Mouse (Mus musculus) spleen, adult 2 months (tissue): ENCODE data around the gene Dvl2. TPM values are rescaled to one million over a fixed set of nuclear protein-coding genes. Genes with fewer than 3 reads are reported as not detected.

ENCODE experiments used
- DNase-seq, 2 experiments: peaks; one replicate each; pipeline versions ENCODE4 v3.0.0 to v3.0.0-alpha.2; 2012 to 2021; ENCODE audit warnings: low spot score in 2 of 2, low read depth in 1 of 2
- H3K27ac ChIP-seq: fragments of 200-500 bp; 2 replicates; pipeline ENCODE4 v1.5.1; 2012; ENCODE audit warnings: low read length, inconsistent platforms; ENCODE audit not compliant: insufficient read depth
- H3K27me3 ChIP-seq: fragments of 200-500 bp; 2 replicates; pipeline ENCODE4 v1.6.1; 2012; ENCODE audit warnings: mild to moderate bottlenecking, moderate library complexity, low read length, inconsistent platforms; ENCODE audit not compliant: control insufficient read depth, insufficient read depth
- H3K36me3 ChIP-seq: fragments of 200-500 bp; 2 replicates; pipeline ENCODE4 v1.6.1; 2012; ENCODE audit warnings: mild to moderate bottlenecking, low read length, inconsistent platforms; ENCODE audit not compliant: control insufficient read depth, insufficient read depth
- H3K4me1 ChIP-seq: fragments of 200-500 bp; 2 replicates; pipeline ENCODE4 v1.6.1; 2011; ENCODE audit warnings: inconsistent platforms; ENCODE audit not compliant: control insufficient read depth, insufficient read depth, insufficient read length
- H3K4me3 ChIP-seq: fragments of 200-500 bp; 2 replicates; pipeline ENCODE4 v1.5.1; 2011; ENCODE audit warnings: mild to moderate bottlenecking, inconsistent platforms; ENCODE audit not compliant: insufficient read depth, insufficient read length; ENCODE audit errors: extremely low read depth
- CTCF ChIP-seq: fragments of 200-500 bp; IDR thresholded peaks from 2 replicates; pipeline ENCODE4 v1.5.1; 2011; ENCODE audit warnings: mild to moderate bottlenecking, inconsistent platforms; ENCODE audit not compliant: insufficient read depth, insufficient read length, insufficient replicate concordance; ENCODE audit errors: extremely low read depth
- POLR2A ChIP-seq: fragments of 200-500 bp; IDR thresholded peaks from 2 replicates; pipeline ENCODE4 v1.6.1; 2011; ENCODE audit warnings: low read depth, low read length, inconsistent platforms
- WGBS: fragments of 180-500 bp; shearing (Covaris S2); methylation state at CpG from one replicate; pipeline ENCODE4 v1.1.7; 2018; 5-methylcytosine and 5-hydroxymethylcytosine counted together
- polyA plus RNA-seq: library from polyadenylated mRNA; depleted of rRNA; stranded (reverse); fragments of >200 nt; gene quantifications from 2 replicates; pipeline ENCODE4 v1.2.3, GENCODE M21; 2012

The Dvl2 gene
- polyA plus RNA-seq, 1 experiment: 22.3 TPM

DNA sequence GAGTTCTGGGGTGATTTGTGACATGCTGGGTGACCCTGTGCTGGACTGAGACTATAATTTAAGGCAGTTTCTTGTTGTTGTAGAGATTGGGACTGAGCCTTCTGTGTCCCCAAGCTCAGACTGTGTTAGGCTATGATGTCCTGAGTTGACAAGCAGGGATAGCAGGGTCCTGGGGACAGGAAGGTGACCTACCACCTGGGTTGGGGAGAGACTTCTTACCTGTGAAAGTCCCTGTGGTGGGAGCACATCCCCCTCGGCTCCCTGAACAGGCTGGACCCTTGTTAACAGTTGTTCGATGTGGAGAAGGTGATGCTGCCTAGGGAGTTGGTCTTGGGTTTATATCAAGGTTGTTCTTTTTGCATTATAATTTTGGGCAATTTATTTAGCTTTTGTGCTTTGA is 2.1 kb downstream of the Dvl2 start:
- H3K27ac ChIP-seq: no peak overlapping the region
- WGBS: 85% methylated on average over 2 of the region's 2 CpGs
- H3K4me3 ChIP-seq: no peak overlapping the region
- DNase-seq: no peak
- no peak for TF ChIP-seq CTCF
- no peak for TF ChIP-seq POLR2A
- no peaks in the 10 kb centered on the region for H3K27me3 ChIP-seq
- peaks cover 29% of the 10 kb centered on the region for H3K36me3 ChIP-seq
- H3K4me1 ChIP-seq: peaks cover 11% of the 10 kb centered on the region; the same call in 1 of the 2 replicates

DNA sequence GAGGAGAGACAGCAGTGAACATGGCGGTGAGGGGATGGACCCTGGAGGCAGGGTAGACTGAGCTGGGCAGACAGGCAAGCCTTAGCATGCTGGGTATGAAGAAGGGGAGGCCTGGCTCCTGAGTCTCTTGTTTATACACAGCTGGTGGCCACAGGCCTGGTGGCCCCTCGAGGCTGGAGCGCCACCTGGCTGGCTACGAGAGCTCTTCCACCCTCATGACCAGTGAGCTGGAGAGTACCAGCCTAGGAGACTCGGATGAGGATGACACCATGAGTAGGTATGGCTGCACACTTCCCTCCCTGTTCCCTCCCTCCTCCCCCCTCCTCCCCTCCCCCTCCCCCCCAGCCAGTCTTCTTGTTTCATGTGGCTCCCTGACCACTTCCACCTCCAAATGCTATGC is 5.1 kb downstream of the Dvl2 start:
- Histone ChIP-seq H3K4me1 (peaks cover 9% of the 10 kb centered on the region; the same call in 1 of the 2 replicates), H3K4me3 (no peak overlapping the region), H3K27me3 (no peaks in the 10 kb centered on the region), H3K27ac (no peak overlapping the region), H3K36me3 (peaks cover 33% of the 10 kb centered on the region)
- WGBS: 62% methylated on average over 5 of the region's 5 CpGs
- TF ChIP-seq CTCF (peak; percentile 60; the same call in 1 of the 2 replicates), POLR2A (no peak)
- DNase-seq: no peak

DNA sequence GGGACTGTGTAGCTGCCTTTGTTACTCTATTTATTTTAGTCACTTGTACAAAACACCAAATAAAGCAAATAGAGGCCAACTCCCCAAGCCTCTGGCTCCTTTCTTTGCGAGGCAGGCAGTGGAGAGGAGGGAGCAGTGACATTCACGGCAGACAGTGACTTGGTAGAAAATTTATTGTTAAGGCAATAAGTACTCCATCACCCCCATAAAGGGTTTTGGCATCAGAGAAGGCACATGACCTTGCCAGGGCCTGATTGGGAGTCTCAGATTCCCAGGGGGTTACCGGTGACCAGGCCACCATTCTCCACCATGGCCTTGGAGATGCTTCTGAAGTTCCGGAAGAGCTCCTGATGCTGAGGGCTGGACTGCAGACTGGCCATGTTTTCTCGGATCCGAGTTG is 9.6 kb downstream of the Dvl2 start:
- no peaks in the 10 kb centered on the region for H3K27me3 ChIP-seq
- H3K4me1 ChIP-seq: peaks cover 5% of the 10 kb centered on the region; the same call in 1 of the 2 replicates
- peaks cover 50% of the 10 kb centered on the region for H3K36me3 ChIP-seq
- 87% methylated on average over 6 of the region's 6 CpGs for WGBS
- no peak for DNase-seq
- H3K4me3 ChIP-seq: no peak overlapping the region
- no peak overlapping the region for H3K27ac ChIP-seq
- no peak for TF ChIP-seq CTCF
- no peak for TF ChIP-seq POLR2A

DNA sequence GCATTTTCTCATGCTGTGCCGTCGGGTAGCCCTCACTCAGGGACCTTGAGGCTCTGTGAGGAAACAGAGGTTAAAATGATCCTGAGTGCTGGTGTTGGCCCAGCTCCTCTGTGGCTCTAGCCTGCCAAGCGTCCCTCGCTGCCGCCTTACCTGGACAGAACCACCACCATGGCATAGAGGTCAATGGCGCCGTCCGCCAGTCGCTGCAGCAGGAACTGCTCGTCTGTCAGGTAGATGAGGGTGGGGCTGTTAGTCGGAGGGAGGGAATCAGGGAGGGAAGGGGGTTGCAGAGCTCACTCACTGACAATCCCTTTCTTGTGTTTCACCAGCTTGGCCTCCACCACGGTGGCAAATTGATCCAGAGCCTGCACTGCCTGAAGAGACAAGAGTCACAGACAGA is 10.2 kb downstream of the Dvl2 start:
- Histone ChIP-seq H3K27me3 (no peaks in the 10 kb centered on the region), H3K4me1 (peaks cover 5% of the 10 kb centered on the region; the same call in 1 of the 2 replicates), H3K4me3 (no peak overlapping the region), H3K27ac (no peak overlapping the region), H3K36me3 (peaks cover 49% of the 10 kb centered on the region)
- 92% methylated on average over 12 of the region's 12 CpGs for WGBS
- DNase-seq: no peak
- TF ChIP-seq CTCF: no peak
- no peak for TF ChIP-seq POLR2A

DNA sequence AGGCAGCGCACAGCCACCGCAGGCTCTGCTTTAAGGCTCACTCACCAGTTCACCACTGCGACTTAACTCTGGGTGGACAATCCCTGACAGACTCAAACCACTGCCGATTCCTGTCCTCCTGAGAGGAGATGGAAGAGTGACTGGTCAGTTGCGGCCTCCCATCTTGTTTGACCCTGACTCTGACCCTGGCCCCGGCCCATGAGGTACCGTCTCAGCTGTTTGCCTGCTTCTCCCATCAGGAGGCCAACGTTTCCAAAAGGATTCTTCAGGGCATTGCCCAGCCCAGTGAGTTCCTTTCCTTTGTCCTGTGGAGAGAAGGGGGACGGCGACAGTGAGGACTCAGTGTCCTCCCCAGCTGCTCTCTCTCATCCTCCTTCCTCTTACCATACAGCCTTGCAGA is 10.6 kb downstream of the Dvl2 start:
- H3K36me3 ChIP-seq: peaks cover 46% of the 10 kb centered on the region
- TF ChIP-seq CTCF: no peak
- no peak for TF ChIP-seq POLR2A
- no peaks in the 10 kb centered on the region for H3K27me3 ChIP-seq
- WGBS: 94% methylated on average over 10 of the region's 10 CpGs
- H3K27ac ChIP-seq: no peak overlapping the region
- peaks cover 2% of the 10 kb centered on the region; the same call in 1 of the 2 replicates for H3K4me1 ChIP-seq
- DNase-seq: no peak
- H3K4me3 ChIP-seq: no peak overlapping the region

DNA sequence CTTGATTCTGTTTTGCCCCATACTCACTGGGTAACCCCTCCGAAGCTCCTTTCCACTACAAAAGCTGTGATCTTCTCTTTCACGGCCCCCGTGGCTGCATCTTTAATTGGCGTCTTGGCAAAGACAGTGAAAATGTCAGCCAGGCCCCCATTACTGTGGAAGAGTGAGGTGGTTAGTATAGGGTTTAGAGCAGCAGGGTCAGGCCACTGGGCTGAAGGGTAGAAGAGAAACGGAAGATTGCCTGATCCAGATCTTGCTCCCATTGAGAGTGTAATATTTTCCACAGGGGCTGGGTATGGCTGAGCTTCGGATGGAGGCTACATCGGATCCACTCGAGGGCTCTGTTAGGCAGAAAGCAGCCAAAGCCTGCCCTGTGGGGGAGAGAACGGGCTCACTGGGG is 12.5 kb downstream of the Dvl2 start:
- no peak overlapping the region for H3K4me3 ChIP-seq
- H3K27me3 ChIP-seq: no peaks in the 10 kb centered on the region
- H3K4me1 ChIP-seq: peaks cover 7% of the 10 kb centered on the region; the same call in 1 of the 2 replicates
- TF ChIP-seq POLR2A (no peak), CTCF (no peak)
- H3K36me3 ChIP-seq: peaks cover 37% of the 10 kb centered on the region
- no peak for DNase-seq
- no peak overlapping the region for H3K27ac ChIP-seq
- 91% methylated on average over 9 of the region's 9 CpGs for WGBS

DNA sequence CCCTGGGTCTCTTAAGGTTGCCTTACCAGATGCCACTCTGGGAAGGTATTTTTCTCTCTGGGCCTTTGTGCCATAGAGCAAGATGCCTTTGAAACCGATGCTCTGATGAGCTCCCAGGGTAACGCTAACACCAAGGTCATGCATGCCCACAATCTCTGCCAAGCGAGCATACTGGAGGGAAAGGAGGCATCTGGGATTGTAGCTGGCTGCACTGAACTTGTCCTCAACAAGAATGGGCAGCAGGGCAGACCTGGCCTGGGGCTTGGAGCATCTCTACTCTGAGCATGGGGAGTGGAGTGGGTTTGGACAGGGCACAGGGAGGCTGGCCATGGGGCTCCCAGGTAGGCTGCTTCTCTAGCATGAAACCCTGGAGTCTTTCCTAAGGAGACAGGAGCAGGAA is 13.0 kb downstream of the Dvl2 start:
- TF ChIP-seq CTCF (no peak), POLR2A (no peak)
- Histone ChIP-seq H3K4me1 (peaks cover 7% of the 10 kb centered on the region; the same call in 1 of the 2 replicates), H3K27ac (no peak overlapping the region), H3K4me3 (no peak overlapping the region), H3K36me3 (peaks cover 35% of the 10 kb centered on the region), H3K27me3 (no peaks in the 10 kb centered on the region)
- 83% methylated on average over 3 of the region's 3 CpGs for WGBS
- no peak for DNase-seq
